ENCODE assay signal across 8 mouse cellular contexts in genomic region chr11:120149510-120150200, GRCm38 (mm10). TPM values are rescaled to one million over a fixed set of nuclear protein-coding genes. Genes with fewer than 3 reads are reported as not detected.
DNase-seq lines count a peak whose midpoint lies in the region; ATAC-seq and TF ChIP-seq lines count a peak whose summit lies in the region.

No protein-coding gene starts in this region.

- H3K4me1 ChIP-seq in bone marrow, adult 2 months (ENCODE audit: control insufficient read depth, insufficient read depth, low read length), result peaks cover 7% of the 10 kb centered on the region
- H3K4me1 ChIP-seq in hindbrain, embryonic 11.5 days (replicated peaks; ENCODE audit: control insufficient read depth, insufficient read depth, low read length), result peaks cover 6% of the 10 kb centered on the region
- H3K4me1 ChIP-seq in midbrain, embryonic 11.5 days (ENCODE audit: control insufficient read depth, insufficient read depth, low read length), result peaks cover 11% of the 10 kb centered on the region

- no peak for TF ChIP-seq POLR2A in bone marrow, adult 2 months (IDR thresholded peaks at IDR 0.05; ENCODE audit: borderline replicate concordance, control insufficient read depth, low read depth, low read length)

- intact Hi-C loops in left cerebral cortex, postnatal 10 days (cut with DNase I), result no loop called here

- H3K27ac ChIP-seq in bone marrow, adult 2 months (ENCODE audit: control insufficient read depth, insufficient read depth, low read depth, low read length, poor library complexity), result no peak overlapping the region
- H3K27ac ChIP-seq in hindbrain, embryonic 11.5 days (ENCODE audit: low read depth, low read length), result 0 out of 2 replicates have a peak overlapping the region, but pooled peaks have one; percentile 9
- no peak overlapping the region for H3K27ac ChIP-seq in midbrain, embryonic 11.5 days (ENCODE audit: low read depth, low read length)

- ATAC-seq in hindbrain, embryonic 11.5 days (ENCODE audit: low FRiP score), result no peak
- ATAC-seq in midbrain, embryonic 11.5 days (ENCODE audit: low FRiP score), result no peak
- ATAC-seq in cerebellum, adult (ENCODE audit: insufficient number of reproducible peaks, low FRiP score, low TSS enrichment), result no peak

- 26% methylated on average over 6 of the region's 6 CpGs for WGBS in bone marrow, adult 2 months
- WGBS in hindbrain, embryonic 11.5 days, result 49% methylated on average over 6 of the region's 6 CpGs
- WGBS in midbrain, embryonic 11.5 days, result 54% methylated on average over 6 of the region's 6 CpGs

- no peaks in the 10 kb centered on the region for H3K9me3 ChIP-seq in hindbrain, embryonic 11.5 days (ENCODE audit: control insufficient read depth, low read length)
- no peaks in the 10 kb centered on the region for H3K9me3 ChIP-seq in midbrain, embryonic 11.5 days (ENCODE audit: control insufficient read depth, low read length)

- TF ChIP-seq CTCF in bone marrow, adult 2 months (IDR thresholded peaks at IDR 0.05; ENCODE audit: control insufficient read depth, insufficient read depth, low read length), result no peak

- no peaks in the 10 kb centered on the region for H3K27me3 ChIP-seq in hindbrain, embryonic 11.5 days (ENCODE audit: control insufficient read depth, insufficient read depth, low read length)
- H3K27me3 ChIP-seq in midbrain, embryonic 11.5 days (ENCODE audit: control insufficient read depth, insufficient read depth, low read length), result no peaks in the 10 kb centered on the region

- peak overlapping the region; percentile 23 for H3K4me3 ChIP-seq in bone marrow, adult 2 months (replicated peaks; ENCODE audit: control insufficient read depth, low read depth, low read length)
- H3K4me3 ChIP-seq in hindbrain, embryonic 11.5 days (ENCODE audit: low read depth, low read length), result peak overlapping the region; percentile 91
- H3K4me3 ChIP-seq in midbrain, embryonic 11.5 days (ENCODE audit: low read depth, low read length), result peak overlapping the region; percentile 90

- DNase-seq in kidney, adult 9 months, result peak; percentile 60
- no peak for DNase-seq in kidney, postnatal 10 days
- peak; percentile 41 for DNase-seq in hindbrain, embryonic 11.5 days (ENCODE audit: low spot score)
- DNase-seq in midbrain, embryonic 11.5 days (ENCODE audit: low spot score, missing footprints), result peak; percentile 87
- no peak for DNase-seq in left cerebral cortex, postnatal 10 days (ENCODE audit: extremely low spot score in 1 of 2, low spot score in 2 of 2)
- no peak for DNase-seq in thymus, postnatal 36 days

- peak overlapping the region; percentile 57 for H3K4me2 ChIP-seq in hindbrain, embryonic 11.5 days (replicated peaks; ENCODE audit: low read depth, low read length)
- H3K4me2 ChIP-seq in midbrain, embryonic 11.5 days, result peak overlapping the region; percentile 85

- H3K36me3 ChIP-seq in hindbrain, embryonic 11.5 days (ENCODE audit: control insufficient read depth, insufficient read depth, low read length), result no peaks in the 10 kb centered on the region
- H3K36me3 ChIP-seq in midbrain, embryonic 11.5 days (ENCODE audit: control insufficient read depth, insufficient read depth, low read length), result no peaks in the 10 kb centered on the region

- H3K9ac ChIP-seq in hindbrain, embryonic 11.5 days (ENCODE audit: low read depth, low read length), result peak overlapping the region; percentile 2; the same call in 1 of the 2 replicates
- peak overlapping the region; percentile 80 for H3K9ac ChIP-seq in midbrain, embryonic 11.5 days (ENCODE audit: low read length)

RNA-seq across cellular contexts. Expression of gene Slc38a10, which starts 1.5 kb away (rescaled TPM):
- polyA plus RNA-seq in bone marrow, adult 2 months (2011; ENCODE audit: insufficient read depth, insufficient read length, low replicate concordance, missing spikeins), result 23.3 and 37.7 TPM in 2 replicates
- 58.6 and 64.7 TPM in 2 replicates for polyA plus RNA-seq in hindbrain, embryonic 11.5 days (2014; fragmentation: Nextera tagmentation; extraction: Ambion mirVana)
- 46.3 and 53.3 TPM in 2 replicates for polyA plus RNA-seq in midbrain, embryonic 11.5 days (2014; fragmentation: Nextera tagmentation; extraction: Ambion mirVana)
- total RNA-seq in left cerebral cortex, postnatal 10 days (2021), result 100 to 1,000 TPM; 107 to 118 TPM

RNA-seq across cellular contexts. Expression of gene Ndufaf8, which starts 50.9 kb away (rescaled TPM):
- 27.6 and 30.1 TPM in 2 replicates for polyA plus RNA-seq in bone marrow, adult 2 months (2011; ENCODE audit: insufficient read depth, insufficient read length, low replicate concordance, missing spikeins)
- 62.8 and 67.5 TPM in 2 replicates for polyA plus RNA-seq in hindbrain, embryonic 11.5 days (2014; fragmentation: Nextera tagmentation; extraction: Ambion mirVana)
- polyA plus RNA-seq in midbrain, embryonic 11.5 days (2014; fragmentation: Nextera tagmentation; extraction: Ambion mirVana), result 58.4 and 61.3 TPM in 2 replicates
- 10 to 100 TPM; 28.6 to 32.9 TPM for total RNA-seq in left cerebral cortex, postnatal 10 days (2021)

RNA-seq across cellular contexts. Expression of gene Tepsin, which starts 51.1 kb away (rescaled TPM):
- 8.6 and 24.6 TPM in 2 replicates for polyA plus RNA-seq in bone marrow, adult 2 months (2011; ENCODE audit: insufficient read depth, insufficient read length, low replicate concordance, missing spikeins)
- 16.9 and 17.6 TPM in 2 replicates for polyA plus RNA-seq in hindbrain, embryonic 11.5 days (2014; fragmentation: Nextera tagmentation; extraction: Ambion mirVana)
- polyA plus RNA-seq in midbrain, embryonic 11.5 days (2014; fragmentation: Nextera tagmentation; extraction: Ambion mirVana), result 12.3 and 14.2 TPM in 2 replicates
- total RNA-seq in left cerebral cortex, postnatal 10 days (2021), result 10 to 100 TPM; 17.5 to 21.4 TPM

Comparison
In these comparisons a context has a peak if more than half of its experiments do, and no peak if none do; other contexts are left out.
1. DNase-seq: peak in kidney, adult 9 months (single experiment), hindbrain, embryonic 11.5 days (single experiment) and midbrain, embryonic 11.5 days (single experiment); none in kidney, postnatal 10 days (single experiment), left cerebral cortex, postnatal 10 days (0 of 2) and thymus, postnatal 36 days (0 of 2).
2. H3K4me3 ChIP-seq: peak in every context shown above with its lines; median percentile 91 in hindbrain, embryonic 11.5 days; 90 in midbrain, embryonic 11.5 days; 23 in bone marrow, adult 2 months.